Mouse (Mus musculus) thymus, adult 18-20 months (tissue): ENCODE measurements around the gene Gm19426.
A peak's percentile ranks its signal among the peaks of the same experiment; 100 is the strongest.

Source experiments
- DNase-seq, 2 experiments: peaks; one replicate each; pipeline ENCODE4 v3.0.0; 2022; ENCODE audit warnings: mixed read lengths in 2 of 2

The Gm19426 gene

DNA sequence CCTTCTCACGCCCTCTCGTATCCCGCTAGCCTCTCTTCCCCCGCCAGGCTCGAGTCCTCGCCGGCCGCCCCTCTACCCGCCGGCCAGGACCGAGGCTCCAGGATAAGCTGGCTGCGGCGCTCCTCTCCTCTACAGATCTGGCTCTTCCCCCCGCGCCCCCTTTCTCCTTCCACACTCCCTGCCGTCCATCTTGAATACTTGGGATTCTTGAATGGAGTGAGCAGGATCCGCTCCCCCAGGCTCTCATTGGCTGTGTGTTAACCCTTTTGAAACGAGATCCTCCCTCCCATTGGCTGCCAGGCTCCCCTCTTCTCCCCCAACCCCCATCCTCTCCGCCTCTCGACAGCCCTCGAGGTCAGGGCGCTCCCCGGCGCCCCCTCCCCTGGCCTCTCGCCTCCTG, at the start of gene Gm19426:
Gm19426 (minus strand) TSS at position 95 of the 400 bp plus-strand sequence.
- no peak for DNase-seq

GRCm38 (mm10) chr2:84793154-84793553, 49.7 kb upstream of the Gm19426 start:
- no peak for DNase-seq

- no peak for DNase-seq
Measured at GRCm38 (mm10) chr2:84792516-84792915, 49.1 kb upstream of the Gm19426 start.

GRCm38 (mm10) chr2:84790418-84790817, 47.0 kb upstream of the Gm19426 start:
- DNase-seq, result no peak

GRCm38 (mm10) chr2:84788316-84788715, 44.9 kb upstream of the Gm19426 start:
- no peak for DNase-seq

DNA sequence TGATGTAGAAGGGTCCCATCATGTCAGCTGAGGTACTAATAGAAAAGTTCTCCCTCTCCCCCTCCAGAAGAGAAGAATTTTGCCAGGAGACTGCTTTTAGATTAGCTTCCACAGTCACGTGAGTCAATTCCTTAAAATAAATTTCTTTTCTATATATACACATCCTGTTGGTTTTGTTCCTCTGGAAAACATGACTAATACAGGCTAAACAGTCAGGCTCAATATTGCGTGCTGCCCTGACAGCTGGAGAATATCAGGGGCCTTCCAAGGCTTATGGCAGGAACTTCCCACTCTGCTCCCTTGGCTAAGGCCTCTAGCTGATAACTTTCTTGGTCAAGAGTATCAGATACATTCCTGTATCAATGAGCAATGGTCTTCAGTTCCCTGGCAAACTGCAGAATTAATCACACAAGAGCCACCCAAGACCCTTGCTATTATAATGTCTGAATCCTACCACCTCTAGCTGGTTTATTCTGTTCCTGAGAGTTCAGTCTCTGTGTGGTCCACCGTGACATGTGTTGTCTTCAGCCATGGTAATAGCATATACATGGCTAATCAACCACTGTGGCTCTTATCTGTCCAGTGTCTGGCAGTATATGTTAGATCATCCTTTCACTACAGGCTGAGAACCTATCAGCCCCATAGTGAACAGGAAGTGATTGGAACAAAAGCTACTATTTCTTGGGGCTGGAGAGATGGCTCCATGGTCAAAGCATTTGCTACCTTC, 40.5 kb upstream of the Gm19426 start:
- no peak for DNase-seq

- DNase-seq, result no peak
Measured at GRCm38 (mm10) chr2:84783315-84783714, 39.9 kb upstream of the Gm19426 start.

DNA sequence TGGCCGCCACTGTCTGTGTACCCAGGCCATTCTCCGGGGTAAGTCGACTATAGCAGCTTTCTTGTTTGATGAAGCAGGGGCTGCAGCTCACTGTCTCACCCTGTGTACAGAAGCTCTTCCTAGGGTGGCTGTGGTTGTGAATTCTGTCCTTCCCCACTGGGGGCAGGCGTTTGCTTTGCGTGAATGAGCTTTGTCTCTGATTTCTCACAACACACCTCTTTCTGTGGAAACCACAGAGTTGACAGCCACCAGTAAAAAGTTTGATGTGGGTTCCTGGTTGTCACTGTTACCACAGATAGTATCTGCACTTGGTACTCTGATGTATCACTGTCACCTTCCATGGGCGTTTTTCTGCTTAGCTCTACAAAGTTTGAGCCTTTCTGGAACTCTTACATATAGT, 35.8 kb upstream of the Gm19426 start:
- peak in 1 of 2 experiments; percentile 46 for DNase-seq

- no peak for DNase-seq
Measured at GRCm38 (mm10) chr2:84777706-84778105, 34.3 kb upstream of the Gm19426 start.

DNA sequence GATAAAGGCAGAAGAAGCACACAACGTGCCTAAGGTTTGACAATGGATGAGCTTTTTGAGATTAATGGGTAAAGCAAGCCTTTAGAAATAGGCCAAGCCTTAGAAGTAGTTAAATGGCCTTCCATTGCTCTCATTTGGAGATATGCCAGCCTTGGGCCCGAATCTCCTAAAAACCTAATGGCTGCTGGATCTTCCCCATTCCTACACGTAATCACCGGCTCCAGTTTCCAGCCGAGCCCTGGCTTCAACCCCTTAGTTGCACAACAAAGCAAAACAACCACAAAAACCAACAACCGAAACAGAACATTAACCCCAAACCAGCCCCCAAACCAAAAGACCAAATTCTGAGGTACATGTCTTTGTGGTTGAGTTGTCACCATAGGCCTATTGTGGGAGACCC, 32.2 kb upstream of the Gm19426 start:
- DNase-seq, result no peak

GRCm38 (mm10) chr2:84775241-84775640, 31.8 kb upstream of the Gm19426 start, which contains the start of gene Serping1:
Gene Serping1, minus strand, starts transcription at chr2:84775444.
- DNase-seq, result no peak

DNA sequence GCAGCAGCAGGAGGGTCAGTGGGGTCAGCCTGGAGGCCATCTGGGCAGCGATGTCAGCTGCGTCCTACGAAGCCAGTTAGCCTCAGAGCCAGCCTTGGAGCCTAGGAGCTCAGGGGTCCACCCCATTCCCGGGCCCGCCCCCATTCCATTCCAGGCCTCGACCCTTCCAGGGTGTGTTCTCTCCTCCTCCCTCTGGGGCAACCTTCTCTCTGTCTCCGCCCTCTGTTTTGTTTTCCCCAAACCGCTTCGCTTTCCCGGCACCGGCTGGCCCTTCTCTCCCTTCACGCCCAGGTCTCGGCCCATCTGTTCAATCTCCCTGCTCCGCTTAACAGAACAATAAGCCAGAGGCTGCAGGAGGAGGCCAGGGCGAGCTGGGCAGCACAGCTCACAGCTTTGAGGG, 31.3 kb upstream of the Gm19426 start:
- DNase-seq, result peak; percentile 11 to 13

DNA sequence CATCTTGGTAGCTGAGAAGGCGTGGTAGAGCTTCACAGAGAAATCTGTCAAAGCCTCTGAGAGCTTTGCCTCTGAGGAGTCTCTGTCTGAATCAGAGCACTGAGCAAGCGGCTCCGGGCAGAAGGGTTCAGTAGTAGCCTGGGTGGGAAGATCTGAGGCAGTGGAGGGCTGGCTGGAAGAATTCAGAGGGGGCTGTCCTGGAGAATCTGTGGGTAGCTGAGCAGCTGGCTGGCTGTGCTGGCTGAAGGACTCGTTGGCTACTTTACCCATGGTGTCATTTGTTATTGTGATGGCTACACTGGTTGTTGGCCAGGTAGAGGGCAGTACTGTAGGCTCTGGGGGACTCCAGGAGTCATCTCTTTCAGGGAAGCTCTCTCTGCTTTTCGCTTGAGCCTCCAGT, 29.7 kb upstream of the Gm19426 start:
- no peak for DNase-seq

DNA sequence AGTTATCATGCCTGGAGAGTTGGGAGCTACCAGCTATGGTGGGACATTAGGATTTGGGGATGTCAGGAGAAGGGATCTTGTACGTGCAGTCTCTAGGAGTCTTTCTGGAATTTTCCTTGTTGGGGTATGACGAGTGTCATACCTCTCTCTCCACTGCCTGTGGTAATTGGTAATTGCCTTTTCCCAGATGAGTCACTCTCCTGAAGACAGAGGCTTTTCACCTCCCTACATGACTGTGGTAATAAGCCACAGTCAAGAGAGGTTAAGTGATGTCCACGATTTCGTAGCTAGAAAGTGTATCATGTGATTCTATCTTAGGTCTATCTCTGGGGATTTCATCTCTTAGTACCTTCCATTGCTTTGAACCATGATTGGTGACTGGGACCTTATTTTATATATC, 29.0 kb upstream of the Gm19426 start:
- DNase-seq, result no peak

DNA sequence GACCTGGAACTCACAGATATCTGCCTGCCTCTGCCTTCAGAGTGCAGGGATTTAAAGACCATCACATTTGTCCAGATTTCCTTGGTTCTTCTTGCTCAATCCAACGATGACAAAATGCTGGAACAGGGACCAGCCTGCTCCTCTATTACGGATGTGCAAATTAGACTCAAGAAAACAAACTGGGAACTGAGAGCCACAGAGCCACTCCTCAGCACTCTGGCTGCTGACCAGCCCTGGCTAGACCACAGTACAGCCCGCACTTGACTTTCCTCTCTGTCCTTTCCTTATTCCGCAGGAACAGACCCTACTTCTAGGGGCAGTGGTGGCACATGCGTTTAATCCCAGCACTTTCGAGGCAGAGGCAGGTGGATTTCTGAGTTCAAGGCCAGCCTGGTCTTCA, 27.0 kb upstream of the Gm19426 start:
- no peak for DNase-seq

- DNase-seq, result no peak
Measured at GRCm38 (mm10) chr2:84762818-84763217, 19.4 kb upstream of the Gm19426 start.

- no peak for DNase-seq
Measured at GRCm38 (mm10) chr2:84762295-84762694, 18.8 kb upstream of the Gm19426 start.

GRCm38 (mm10) chr2:84761840-84762239, 18.4 kb upstream of the Gm19426 start:
- DNase-seq, result no peak

DNA sequence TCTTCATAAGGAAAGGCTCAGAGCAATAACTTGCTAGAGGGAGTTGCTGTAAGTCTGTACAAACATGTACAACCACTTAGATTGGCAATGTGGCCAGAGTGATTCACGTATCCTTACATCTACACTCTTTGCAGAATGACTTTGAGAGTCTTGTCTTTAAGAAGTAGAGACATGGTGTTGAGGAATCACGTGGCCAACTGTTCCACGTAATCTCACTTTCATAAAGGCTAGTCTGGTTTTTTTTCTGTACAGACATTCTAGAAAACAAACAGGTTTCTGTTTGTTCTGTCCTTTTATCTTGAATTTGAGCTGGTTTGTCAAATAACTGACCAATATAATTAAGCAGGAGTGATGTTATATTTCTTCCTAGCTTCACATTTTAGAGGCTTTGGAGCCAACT, 17.9 kb upstream of the Gm19426 start:
- DNase-seq, result no peak

- DNase-seq, result no peak
Measured at GRCm38 (mm10) chr2:84760777-84761176, 17.3 kb upstream of the Gm19426 start.

GRCm38 (mm10) chr2:84758542-84759127, 15.2 kb upstream of the Gm19426 start:
- DNase-seq, result no peak

- no peak for DNase-seq
Measured at GRCm38 (mm10) chr2:84757026-84757682, 13.7 kb upstream of the Gm19426 start.

- DNase-seq, result no peak
Measured at GRCm38 (mm10) chr2:84756245-84756644, 12.8 kb upstream of the Gm19426 start.

DNA sequence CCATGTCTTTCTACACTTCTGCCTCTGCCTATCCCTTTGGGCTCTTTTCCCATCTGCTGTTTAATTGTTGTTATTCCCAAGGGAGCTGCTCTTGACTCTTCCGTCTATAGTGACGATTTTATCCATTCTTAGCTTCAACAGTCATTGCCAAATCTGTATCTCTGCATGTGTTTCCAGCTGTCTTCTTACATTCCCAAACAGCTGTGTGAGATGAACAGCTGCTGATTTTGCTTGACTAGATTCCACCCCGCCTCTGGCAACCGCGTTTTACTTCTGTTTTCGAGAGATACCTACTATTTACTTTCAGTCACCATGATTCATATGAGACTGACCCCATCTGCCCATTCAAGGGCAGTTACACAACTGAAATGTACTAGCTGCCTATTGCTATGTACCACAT, 6.7 kb upstream of the Gm19426 start:
- no peak for DNase-seq
